Mouse (Mus musculus): ENCODE results near the gene Rabgap1l.

GRCm38 (mm10) chr1:160744009-160744408 is 49.0 kb downstream of the Rabgap1l start:
- TF ChIP-seq CTCF (IDR thresholded peaks at IDR 0.05; ENCODE audit: extremely low read depth, insufficient read depth, low read length) (peak; percentile 32; the same call in 1 of the 2 replicates), POLR2A (IDR thresholded peaks at IDR 0.05; ENCODE audit: extremely low read depth, insufficient read depth, low read length) (no peak)

Data from cortical plate, adult 2 months (tissue).